Mouse (Mus musculus): ENCODE measurements around the gene Ankrd13d.

Ankrd13d gene

DNA sequence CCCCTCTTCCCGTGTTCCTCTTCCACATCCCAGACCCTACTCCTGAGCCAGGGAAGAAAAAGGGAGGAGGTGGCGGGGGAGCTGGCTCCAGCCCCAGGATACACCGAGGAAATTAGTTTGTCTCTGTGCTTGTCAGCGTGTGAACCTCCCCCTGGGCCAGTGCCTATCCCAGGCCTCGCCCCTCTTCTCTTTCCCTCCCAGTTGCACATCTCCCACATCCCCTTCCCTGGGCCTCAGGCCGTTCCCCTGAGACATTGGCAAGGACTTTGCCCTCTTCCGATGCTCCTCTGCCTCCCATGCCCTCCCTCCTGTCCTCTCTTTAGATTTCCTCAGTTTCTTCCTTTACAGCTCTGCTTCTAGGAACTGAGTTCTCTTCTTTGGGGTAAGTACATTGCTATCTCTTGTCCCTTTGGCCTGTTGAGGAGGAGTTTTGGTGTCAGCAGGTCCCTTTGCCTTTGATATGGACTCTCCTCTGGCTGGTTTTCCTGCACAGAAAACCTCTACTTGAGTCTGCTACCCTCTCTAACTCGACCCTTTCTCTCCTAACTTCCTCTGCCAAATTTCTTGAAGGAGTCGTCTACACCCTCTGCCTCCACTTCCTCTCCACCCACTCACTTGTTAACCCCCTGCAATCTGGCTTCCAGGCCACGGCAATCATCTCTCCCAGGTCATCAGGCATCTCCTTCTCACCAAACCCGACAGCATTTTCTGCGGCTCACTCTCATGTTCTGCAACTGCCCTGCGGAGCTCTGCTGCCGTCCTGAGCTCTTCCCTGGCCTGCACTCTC lies 61.8 kb downstream of the Ankrd13d start:
- DNase-seq = no peak

- no peak for DNase-seq
Observed at GRCm38 (mm10) chr19:4220416-4220815, 62.5 kb downstream of the Ankrd13d start.

Measured in thymus, postnatal 14 days (tissue).